Mouse (Mus musculus) lung, embryonic 16.5 days (tissue): ENCODE measurements around the gene Rap1b. TPM values are rescaled to one million over a fixed set of nuclear protein-coding genes. Genes with fewer than 3 reads are reported as not detected.

ENCODE experiments used
- ATAC-seq: fragments of 200-750 bp; cut with Nextera tagmentation; 2 replicates; pipeline ENCODE4 v1.8.0; 2017; ENCODE audit warnings: low read depth, mild to moderate bottlenecking, moderate library complexity
- H3K27ac ChIP-seq: fragments of 300-500 bp; sonication (generic); 2 replicates; pipeline ENCODE4 v1.5.1; 2014; ENCODE audit warnings: mild to moderate bottlenecking, control low read depth, low read length
- H3K27me3 ChIP-seq: fragments of 300-500 bp; sonication (generic); 2 replicates; pipeline ENCODE4 v1.6.1; 2014; ENCODE audit warnings: low read depth, low read length, mixed read lengths; ENCODE audit not compliant: control insufficient read depth, insufficient read depth
- H3K36me3 ChIP-seq: fragments of 300-500 bp; sonication (generic); 2 replicates; pipeline ENCODE4 v1.6.1; 2014; ENCODE audit warnings: low read length; ENCODE audit not compliant: control insufficient read depth, insufficient read depth
- H3K4me1 ChIP-seq: fragments of 300-500 bp; sonication (generic); replicated peaks from 2 replicates; pipeline ENCODE4 v1.6.1; 2014; ENCODE audit warnings: low read length, mixed read lengths; ENCODE audit not compliant: control insufficient read depth, insufficient read depth
- H3K4me2 ChIP-seq: fragments of 300-500 bp; sonication (generic); 2 replicates; pipeline ENCODE4 v1.6.1; 2014; ENCODE audit warnings: low read depth, low read length, control low read depth
- H3K4me3 ChIP-seq: fragments of 300-500 bp; sonication (generic); 2 replicates; pipeline ENCODE4 v1.5.1; 2014; ENCODE audit warnings: mild to moderate bottlenecking, low read length, control low read depth
- H3K9ac ChIP-seq: fragments of 300-500 bp; sonication (generic); 2 replicates; pipeline ENCODE4 v1.6.1; 2014; ENCODE audit warnings: low read length, control low read depth
- H3K9me3 ChIP-seq: fragments of 300-500 bp; sonication (generic); 2 replicates; pipeline ENCODE4 v1.6.1; 2016; ENCODE audit warnings: low read length; ENCODE audit not compliant: control insufficient read depth
- WGBS: fragments of 180-500 bp; shearing (Covaris S2); extraction: QIAGEN DNeasy Blood & Tissue Kit; methylation state at CpG from one replicate; pipeline ENCODE4 v1.1.7; 2014; 5-methylcytosine and 5-hydroxymethylcytosine counted together
- polyA plus RNA-seq: library from polyadenylated mRNA; unstranded; fragments of >200 nt; fragmentation: Nextera tagmentation; extraction: Ambion mirVana; gene quantifications from 2 replicates; pipeline ENCODE4 v1.2.1, GENCODE M21; 2015

The Rap1b gene
- polyA plus RNA-seq, 1 experiment from 2014 or later: 215 TPM

DNA sequence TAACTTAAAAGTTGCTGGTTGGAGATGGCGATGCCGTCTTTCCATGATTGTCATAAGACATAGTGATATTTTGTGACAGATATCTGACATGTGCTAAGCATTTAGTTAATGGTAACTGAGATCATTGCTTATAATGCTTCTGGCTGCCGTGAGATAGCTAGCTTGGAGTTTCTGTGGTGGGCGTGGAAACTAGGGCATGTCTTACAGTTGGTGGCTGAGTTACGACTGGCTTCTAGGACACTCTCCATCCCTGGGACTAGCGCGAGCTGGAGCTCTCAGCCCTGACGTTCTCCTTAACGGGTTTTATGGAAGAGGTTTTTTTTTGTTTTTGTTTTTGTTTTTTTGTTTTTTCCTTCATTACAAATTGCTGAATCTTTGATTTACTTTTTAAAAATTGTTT, 32.8 kb upstream of the Rap1b start:
- ATAC-seq: no peak
- no peaks in the 10 kb centered on the region for H3K9me3 ChIP-seq
- no peak overlapping the region for H3K4me2 ChIP-seq
- WGBS: 82% methylated on average over 9 of the region's 9 CpGs
- H3K4me3 ChIP-seq: no peak overlapping the region
- H3K4me1 ChIP-seq: peaks cover 2% of the 10 kb centered on the region; the same call in 1 of the 2 replicates
- H3K27ac ChIP-seq: no peak overlapping the region
- H3K36me3 ChIP-seq: no peaks in the 10 kb centered on the region
- no peaks in the 10 kb centered on the region for H3K27me3 ChIP-seq
- H3K9ac ChIP-seq: no peak overlapping the region

DNA sequence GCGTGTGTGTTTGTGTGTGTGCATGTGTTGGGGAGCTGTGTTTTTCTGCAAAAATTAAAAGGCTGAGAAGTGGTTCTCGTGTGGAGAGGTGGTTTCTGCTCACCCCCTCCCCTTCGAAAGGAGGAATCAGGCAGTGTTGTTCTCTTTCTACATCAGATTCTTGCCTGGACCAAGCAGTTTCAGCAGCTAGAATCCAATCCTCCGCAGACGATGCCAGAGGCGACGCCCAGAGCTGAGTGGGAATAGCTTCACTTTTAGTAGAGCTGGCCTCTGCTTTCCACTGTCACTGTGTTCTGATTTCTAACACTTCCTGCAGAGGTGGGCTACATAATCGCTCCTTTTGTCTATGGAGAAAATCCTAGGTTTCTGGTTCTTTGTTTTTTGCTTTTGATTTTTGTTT, 31.0 kb upstream of the Rap1b start:
- 71% methylated on average over 8 of the region's 8 CpGs for WGBS
- Histone ChIP-seq H3K4me2 (no peak overlapping the region), H3K9me3 (no peaks in the 10 kb centered on the region), H3K36me3 (no peaks in the 10 kb centered on the region), H3K4me3 (no peak overlapping the region), H3K27me3 (no peaks in the 10 kb centered on the region), H3K27ac (no peak overlapping the region), H3K4me1 (peaks cover 2% of the 10 kb centered on the region; the same call in 1 of the 2 replicates), H3K9ac (no peak overlapping the region)
- ATAC-seq: no peak

DNA sequence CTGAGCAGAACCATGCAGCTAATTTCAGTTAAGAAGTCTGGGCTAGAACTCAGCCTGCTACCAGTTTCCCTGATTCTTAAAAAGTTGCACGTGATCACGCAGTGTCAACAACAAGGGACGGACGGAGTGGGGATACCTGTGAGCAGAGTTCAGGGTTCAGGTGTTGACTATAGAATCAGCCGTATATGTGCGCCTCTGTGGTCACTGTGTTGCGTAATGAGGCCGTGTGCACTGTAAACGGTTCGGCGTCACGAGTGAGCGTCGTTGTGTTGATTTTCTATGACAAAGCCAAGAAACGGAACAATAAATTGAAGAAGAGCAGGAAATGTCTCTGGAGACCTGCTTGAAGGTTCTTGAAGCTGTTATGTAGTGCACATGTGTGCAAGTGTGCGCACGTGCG, 30.6 kb upstream of the Rap1b start:
- Histone ChIP-seq H3K27me3 (no peaks in the 10 kb centered on the region), H3K9ac (no peak overlapping the region), H3K27ac (no peak overlapping the region), H3K4me3 (no peak overlapping the region), H3K4me2 (no peak overlapping the region), H3K36me3 (no peaks in the 10 kb centered on the region), H3K4me1 (peaks cover 2% of the 10 kb centered on the region; the same call in 1 of the 2 replicates), H3K9me3 (no peaks in the 10 kb centered on the region)
- no peak for ATAC-seq
- 74% methylated on average over 18 of the region's 18 CpGs for WGBS

GRCm38 (mm10) chr10:117874936-117875335, 29.1 kb upstream of the Rap1b start:
- Histone ChIP-seq H3K9ac (no peak overlapping the region), H3K4me2 (no peak overlapping the region), H3K36me3 (no peaks in the 10 kb centered on the region), H3K27me3 (no peaks in the 10 kb centered on the region), H3K9me3 (no peaks in the 10 kb centered on the region), H3K27ac (no peak overlapping the region), H3K4me3 (no peak overlapping the region), H3K4me1 (peaks cover 2% of the 10 kb centered on the region; the same call in 1 of the 2 replicates)
- ATAC-seq: no peak
- WGBS: 62% methylated on average over 10 of the region's 10 CpGs

- no peak for ATAC-seq
- Histone ChIP-seq H3K36me3 (no peaks in the 10 kb centered on the region), H3K4me2 (no peak overlapping the region), H3K4me1 (peaks cover 2% of the 10 kb centered on the region; the same call in 1 of the 2 replicates), H3K27me3 (no peaks in the 10 kb centered on the region), H3K9me3 (no peaks in the 10 kb centered on the region), H3K4me3 (no peak overlapping the region), H3K9ac (no peak overlapping the region), H3K27ac (no peak overlapping the region)
- 49% methylated on average over 4 of the region's 4 CpGs for WGBS
Measured at GRCm38 (mm10) chr10:117873952-117874351, 28.1 kb upstream of the Rap1b start.

DNA sequence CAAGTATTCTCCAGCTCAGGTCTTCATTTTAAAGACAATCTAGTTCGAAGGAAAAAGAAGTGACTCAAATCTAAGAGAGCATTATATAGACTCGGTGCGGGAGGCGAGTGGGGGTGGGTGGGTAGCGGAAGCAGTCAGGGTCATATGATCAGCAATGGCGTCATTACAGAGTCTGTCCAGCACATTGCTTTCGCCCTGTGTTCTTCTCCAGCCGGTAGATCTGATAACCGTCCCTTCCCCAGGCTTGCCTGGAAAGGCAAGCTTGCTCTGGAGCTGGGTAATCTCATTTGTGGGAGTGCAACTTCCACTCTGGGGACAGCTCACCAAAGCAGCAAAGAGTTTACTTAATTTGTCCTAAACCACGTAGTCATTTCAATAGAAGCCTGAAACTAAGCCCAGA, 26.6 kb upstream of the Rap1b start:
- no peak for ATAC-seq
- Histone ChIP-seq H3K4me2 (no peak overlapping the region), H3K4me1 (peaks cover 2% of the 10 kb centered on the region; the same call in 1 of the 2 replicates), H3K36me3 (no peaks in the 10 kb centered on the region), H3K27ac (no peak overlapping the region), H3K27me3 (no peaks in the 10 kb centered on the region), H3K4me3 (no peak overlapping the region), H3K9ac (no peak overlapping the region), H3K9me3 (no peaks in the 10 kb centered on the region)
- 68% methylated on average over 10 of the region's 10 CpGs for WGBS

DNA sequence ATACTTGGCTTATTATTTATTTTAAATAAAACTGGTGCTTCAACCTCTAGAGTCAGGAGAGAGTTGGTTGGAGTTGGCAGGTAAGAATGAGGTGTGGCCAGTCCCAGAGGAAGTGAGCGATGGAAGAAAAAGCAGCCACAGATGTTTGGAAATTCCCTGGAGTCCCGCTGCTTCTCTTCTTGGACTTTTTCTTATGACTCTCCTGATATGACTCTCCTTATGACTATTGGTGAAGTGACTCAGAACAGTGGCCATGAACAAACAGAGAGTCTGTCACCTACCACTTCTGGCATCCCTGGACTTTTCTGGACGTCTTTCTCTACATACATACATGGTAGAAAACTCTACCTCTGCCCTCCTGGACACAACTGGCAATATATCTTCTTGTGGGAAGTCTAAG, 21.5 kb upstream of the Rap1b start:
- H3K9me3 ChIP-seq: no peaks in the 10 kb centered on the region
- H3K27ac ChIP-seq: no peak overlapping the region
- H3K27me3 ChIP-seq: no peaks in the 10 kb centered on the region
- H3K9ac ChIP-seq: no peak overlapping the region
- H3K4me2 ChIP-seq: no peak overlapping the region
- no peak for ATAC-seq
- H3K36me3 ChIP-seq: no peaks in the 10 kb centered on the region
- no peaks in the 10 kb centered on the region for H3K4me1 ChIP-seq
- 69% methylated on average over 3 of the region's 3 CpGs for WGBS
- H3K4me3 ChIP-seq: no peak overlapping the region

GRCm38 (mm10) chr10:117866641-117867040, 20.8 kb upstream of the Rap1b start:
- H3K4me2 ChIP-seq: no peak overlapping the region
- no peaks in the 10 kb centered on the region for H3K9me3 ChIP-seq
- no peaks in the 10 kb centered on the region for H3K27me3 ChIP-seq
- no peak overlapping the region for H3K9ac ChIP-seq
- no peaks in the 10 kb centered on the region for H3K36me3 ChIP-seq
- H3K4me1 ChIP-seq: no peaks in the 10 kb centered on the region
- 70% methylated on average over 8 of the region's 8 CpGs for WGBS
- no peak for ATAC-seq
- no peak overlapping the region for H3K27ac ChIP-seq
- H3K4me3 ChIP-seq: no peak overlapping the region

GRCm38 (mm10) chr10:117864695-117865094, 18.9 kb upstream of the Rap1b start:
- no peaks in the 10 kb centered on the region for H3K36me3 ChIP-seq
- no peaks in the 10 kb centered on the region for H3K9me3 ChIP-seq
- peak; percentile 72 for ATAC-seq
- no peaks in the 10 kb centered on the region for H3K27me3 ChIP-seq
- no peak overlapping the region for H3K4me3 ChIP-seq
- H3K4me1 ChIP-seq: peaks cover 6% of the 10 kb centered on the region
- H3K4me2 ChIP-seq: peak overlapping the region; percentile 18; the same call in 1 of the 2 replicates
- peak overlapping the region; percentile 86 for H3K27ac ChIP-seq
- WGBS: 37% methylated on average over 6 of the region's 6 CpGs
- H3K9ac ChIP-seq: no peak overlapping the region

- H3K36me3 ChIP-seq: no peaks in the 10 kb centered on the region
- WGBS: 65% methylated on average over 4 of the region's 4 CpGs
- no peak overlapping the region for H3K9ac ChIP-seq
- H3K9me3 ChIP-seq: no peaks in the 10 kb centered on the region
- no peaks in the 10 kb centered on the region for H3K27me3 ChIP-seq
- peak; percentile 44 for ATAC-seq
- no peak overlapping the region for H3K4me3 ChIP-seq
- peaks cover 6% of the 10 kb centered on the region for H3K4me1 ChIP-seq
- H3K4me2 ChIP-seq: peak overlapping the region; percentile 18; the same call in 1 of the 2 replicates
- peak overlapping the region; percentile 86 for H3K27ac ChIP-seq
Measured at GRCm38 (mm10) chr10:117864251-117864650, 18.4 kb upstream of the Rap1b start.
